Mouse (Mus musculus) layer of hippocampus, adult 9-11 months (tissue): Measurements from ENCODE around the gene AI481877.

Source experiments
- DNase-seq: peaks from one replicate; pipeline ENCODE4 v3.0.0; 2022

AI481877 gene

DNA sequence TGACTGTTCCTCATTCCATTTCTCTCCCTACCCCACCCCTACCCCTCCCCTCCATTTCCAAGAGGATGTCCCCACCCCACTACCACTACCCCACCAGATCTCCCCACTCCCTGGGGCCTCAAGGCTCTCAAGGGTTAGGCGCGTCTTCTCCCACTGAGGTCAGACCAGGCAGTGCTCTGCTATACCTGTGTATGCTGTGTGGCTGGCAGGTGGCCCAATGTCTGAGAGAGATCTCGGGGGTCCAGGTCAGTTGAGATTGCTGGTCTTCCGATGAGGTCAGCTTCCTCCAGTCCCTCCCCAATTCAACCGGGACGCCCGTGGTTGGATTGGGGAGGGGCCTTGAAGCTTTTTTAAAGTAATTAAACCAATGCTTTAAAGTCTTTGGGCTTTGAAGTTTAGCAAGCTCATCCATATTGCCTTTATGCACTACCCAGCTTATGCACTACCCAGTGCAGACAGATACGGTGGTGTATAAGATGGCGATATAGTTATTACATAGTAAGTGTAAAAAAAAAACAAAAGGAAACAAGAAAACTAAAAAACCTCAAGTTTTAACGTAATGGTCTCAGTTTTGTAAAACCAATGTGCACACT, 104.4 kb downstream of the AI481877 start:
- DNase-seq = no peak

DNA sequence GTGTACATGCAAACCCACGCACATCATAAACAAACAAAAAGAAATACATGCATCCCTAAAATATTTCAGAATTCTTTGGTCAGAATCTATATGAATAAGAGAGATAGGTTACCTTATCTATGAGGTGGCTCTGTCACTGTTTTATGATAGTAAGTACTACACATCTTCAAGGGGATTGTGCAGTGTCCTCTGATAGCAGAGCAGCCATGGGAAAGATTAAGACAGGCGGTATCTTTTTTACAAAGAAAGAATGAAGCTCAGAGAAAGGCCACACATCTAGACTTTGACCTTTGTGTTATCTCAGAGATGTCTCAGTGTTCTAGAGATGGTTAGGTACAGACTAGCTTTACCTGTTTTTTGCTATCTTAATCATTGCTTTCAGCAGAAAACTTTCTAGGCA, 121.9 kb downstream of the AI481877 start:
- no peak for DNase-seq

DNA sequence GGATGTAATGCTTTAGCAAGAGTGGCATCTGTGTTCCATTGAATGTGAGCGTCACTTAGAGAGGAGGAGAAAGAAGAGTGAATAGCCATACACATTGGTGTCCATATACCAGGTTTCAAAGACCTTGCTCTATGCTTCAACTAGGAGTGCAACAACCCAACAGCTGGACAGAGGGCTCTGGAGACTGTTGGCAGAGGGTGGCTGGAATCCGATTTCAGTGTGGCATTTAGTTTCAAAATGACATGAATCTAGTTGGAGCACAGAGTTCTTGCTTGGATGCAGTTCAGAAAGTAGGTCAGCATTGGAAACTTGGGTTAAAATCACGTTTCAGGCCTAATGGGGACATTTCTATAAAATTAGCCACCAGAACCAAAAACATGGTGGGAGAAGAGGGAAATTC, 123.6 kb downstream of the AI481877 start:
- no peak for DNase-seq

DNA sequence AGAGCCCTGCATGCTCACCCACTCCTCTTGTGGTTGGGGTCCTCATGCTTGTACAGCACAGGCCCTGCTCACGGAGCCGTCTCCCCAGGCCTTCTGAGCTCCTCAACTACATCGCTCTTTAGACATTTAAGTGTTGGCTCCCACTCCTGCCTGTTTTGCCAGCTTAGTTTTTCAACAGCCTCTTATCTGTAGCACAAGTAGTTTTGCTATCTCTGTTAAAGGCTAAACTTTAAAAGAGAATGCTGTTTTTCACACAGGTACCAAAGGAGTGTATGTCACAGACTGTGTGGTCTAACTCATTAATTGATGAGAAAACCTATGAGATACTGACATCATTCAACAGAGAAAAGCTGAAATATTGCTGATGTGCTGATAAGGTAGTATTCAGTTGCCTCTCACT, 127.3 kb downstream of the AI481877 start:
- no peak for DNase-seq

DNA sequence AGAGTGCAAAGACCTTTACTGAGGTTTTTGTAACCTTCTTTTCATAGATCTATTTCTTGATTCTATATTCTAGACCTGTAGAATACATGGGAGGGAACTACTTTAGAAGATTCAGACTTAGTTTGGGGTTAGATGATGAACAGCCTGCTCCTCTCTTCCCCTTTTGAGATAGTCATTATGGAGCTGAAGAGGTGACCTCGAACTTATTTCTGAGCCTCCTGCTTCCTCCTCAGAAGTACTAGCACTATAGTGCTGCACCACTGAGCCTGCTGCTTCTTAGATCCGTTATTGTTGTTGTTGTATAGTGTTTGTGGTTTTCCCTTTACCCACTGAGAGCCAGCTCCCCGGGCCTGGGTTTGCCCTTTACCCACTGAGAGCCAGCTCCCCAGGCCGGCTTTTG, 129.1 kb downstream of the AI481877 start:
- no peak for DNase-seq

DNA sequence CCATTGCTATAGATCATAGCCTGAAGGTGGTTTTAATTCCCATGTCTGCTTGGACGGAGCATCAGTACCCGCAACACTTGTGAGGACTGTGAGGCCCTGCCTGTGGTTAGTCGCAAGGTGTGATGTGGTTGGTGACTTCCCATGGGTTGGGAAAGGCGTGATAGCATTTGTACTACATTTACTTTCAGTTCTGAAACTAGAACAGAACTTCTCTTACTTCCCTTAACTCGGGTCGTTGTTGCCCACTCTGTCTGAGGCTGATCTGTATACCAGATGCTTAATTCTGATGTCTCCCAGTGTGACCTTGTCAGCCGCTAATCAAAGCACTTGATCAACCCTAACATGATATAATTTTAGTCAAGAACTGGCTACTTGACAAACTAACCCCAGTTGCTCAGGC, 129.6 kb downstream of the AI481877 start:
- DNase-seq = no peak

DNA sequence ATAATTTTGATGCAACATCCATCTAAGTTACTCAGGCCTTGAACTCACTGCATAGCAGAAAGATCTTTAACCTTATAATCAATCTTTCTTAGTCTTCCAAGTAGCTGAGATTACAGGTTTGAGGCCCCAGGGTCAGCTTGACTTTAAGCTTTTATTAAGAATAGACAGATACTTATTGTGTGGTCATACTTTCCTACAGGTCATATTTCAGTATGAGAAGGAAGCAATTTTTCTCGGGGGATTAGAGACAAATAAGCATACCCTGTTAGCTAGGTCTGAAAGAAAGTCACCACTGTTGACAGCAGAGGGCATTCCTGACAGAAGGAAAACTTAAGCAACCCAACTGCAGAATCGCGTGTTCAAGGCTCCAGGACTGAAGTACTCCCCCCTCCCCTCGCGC, 130.8 kb downstream of the AI481877 start:
- DNase-seq = no peak

DNA sequence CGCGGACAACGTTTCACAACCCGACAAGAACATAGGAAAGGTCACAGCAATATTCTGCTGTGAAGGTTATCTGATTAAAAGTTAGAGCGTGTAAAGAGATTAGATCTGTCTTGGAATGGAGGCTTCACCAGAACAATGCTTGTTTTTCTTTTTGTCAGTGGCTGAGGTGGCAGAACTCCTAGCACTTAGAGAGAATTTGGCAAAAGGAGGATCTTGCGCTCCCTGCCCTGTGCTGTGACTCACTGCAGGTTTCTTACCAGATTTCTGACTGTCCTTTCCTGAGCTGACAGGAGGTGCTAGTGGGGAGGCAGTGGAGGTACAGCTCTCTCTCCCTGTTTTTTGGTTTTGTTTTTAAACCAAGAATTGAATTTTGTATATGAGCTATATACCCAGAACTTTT, 131.8 kb downstream of the AI481877 start:
- no peak for DNase-seq

DNA sequence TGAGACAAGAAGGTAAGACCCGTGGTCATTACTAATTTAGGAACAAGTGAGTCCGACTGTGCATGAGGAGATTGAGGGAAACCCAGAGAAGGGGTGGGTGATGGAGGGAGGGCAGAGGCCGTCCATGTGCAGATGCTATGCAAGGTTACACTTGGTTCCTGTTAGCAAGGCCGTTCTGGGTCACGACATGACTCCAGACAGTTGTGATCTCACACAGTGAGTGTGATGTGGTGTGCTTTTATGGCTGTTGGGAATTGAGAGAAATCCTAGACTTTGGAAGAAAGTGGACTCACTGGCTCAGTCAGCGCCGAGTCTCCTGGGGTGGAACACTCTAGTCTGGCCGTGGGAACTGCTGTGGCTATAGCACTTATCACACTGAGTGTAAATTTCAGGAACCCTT, 132.6 kb downstream of the AI481877 start:
- no peak for DNase-seq

DNA sequence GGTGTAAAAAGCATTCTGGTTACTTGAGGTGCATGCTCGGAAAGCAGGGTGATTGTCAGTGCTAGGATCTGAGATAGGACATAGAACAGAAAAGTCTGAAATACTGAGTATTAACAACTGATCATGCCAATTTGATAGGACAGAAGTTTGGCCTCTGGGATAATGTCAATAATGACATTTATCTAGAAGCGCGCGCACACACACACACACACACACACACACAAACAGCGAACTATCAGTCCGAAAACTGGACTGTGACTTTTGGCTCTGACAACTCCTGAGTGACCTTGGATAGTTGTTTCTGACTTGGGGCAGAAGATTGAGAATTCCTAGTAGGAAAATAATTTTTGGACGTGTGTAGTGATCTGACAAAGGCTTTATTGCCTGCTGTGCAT, 135.0 kb downstream of the AI481877 start:
- DNase-seq = no peak

DNA sequence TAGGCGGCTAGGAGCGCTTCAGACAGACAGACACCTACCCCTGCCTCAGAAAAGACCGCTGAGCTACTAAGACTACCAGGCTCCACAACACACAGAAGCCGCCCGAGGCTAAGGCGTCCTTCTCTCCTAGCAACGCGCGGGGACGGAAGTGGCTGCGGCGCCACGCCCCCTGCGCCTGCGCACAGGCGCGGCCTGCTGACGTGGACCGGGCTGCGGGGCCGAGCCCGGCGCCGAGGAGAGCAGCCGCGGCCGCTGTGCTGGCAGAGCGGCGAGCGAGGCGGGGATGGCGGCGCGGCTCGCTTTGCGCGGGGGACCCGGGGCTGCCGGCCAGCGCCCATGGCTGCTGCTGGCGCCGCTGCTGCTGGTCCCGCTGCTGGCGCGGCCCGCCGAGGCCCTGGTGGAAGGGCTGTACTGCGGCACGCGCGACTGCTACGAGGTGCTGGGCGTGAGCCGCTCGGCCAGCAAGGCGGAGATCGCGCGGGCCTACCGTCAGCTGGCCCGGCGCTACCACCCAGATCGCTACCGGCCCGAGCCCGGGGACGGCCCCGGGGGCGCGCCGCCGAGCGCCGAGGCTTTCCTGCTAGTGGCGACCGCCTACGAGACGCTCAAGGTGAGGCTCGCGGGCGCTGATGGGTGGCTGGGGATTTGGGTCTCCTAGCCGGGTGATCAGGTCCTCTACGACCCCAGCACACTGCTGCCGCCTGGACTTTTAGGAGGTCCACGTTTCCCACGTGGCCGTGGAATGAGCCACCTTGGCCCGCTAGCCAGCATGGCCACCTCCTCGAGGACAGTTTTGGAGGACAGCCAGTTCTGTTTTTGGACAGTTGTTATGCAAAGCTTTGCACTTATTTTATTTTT, 135.6 kb downstream of the AI481877 start, which contains the start of gene Gm20503:
TSS of gene Gm20503 (plus strand) at position 263 of the 858 bp plus-strand sequence.
- DNase-seq = peak; percentile 93

DNA sequence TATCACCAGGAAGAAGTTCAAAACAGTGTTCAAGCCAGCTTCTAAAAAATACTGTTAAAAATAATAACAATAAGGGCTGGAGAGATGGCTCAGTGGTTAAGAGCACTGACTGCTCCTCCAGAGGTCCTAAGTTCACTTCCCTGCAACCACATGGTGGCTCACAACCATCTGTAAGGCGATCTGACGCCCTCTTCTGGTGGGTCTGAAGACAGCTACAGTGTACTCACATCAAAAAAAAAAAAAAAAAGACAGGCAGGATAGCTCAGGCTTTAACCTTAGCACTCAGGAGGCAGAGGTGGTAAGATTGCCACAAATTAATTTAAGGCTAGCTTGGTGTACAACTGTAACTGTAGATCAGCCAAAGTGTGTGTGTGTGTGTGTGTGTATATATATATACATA, 138.2 kb downstream of the AI481877 start:
- DNase-seq = no peak

DNA sequence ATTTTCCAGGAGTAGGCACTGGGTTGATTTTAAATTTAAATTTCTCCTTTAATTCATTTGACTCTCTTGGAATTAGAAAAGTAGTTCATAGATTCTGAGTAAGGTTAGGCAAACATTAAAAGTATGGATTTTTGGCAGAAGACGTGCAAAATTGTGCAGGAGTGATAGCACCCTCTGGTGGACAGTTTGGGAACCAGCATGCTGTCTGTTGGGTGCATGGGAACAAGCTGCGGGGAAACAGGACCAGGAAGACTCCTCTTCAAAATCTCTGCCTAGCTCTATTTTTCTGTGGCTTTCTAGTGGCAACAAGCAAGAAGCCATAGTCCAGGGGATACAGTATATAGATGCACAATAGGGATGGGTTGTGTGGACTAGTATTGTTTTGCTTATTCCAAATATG, 139.1 kb downstream of the AI481877 start:
- peak; percentile 39 for DNase-seq

DNA sequence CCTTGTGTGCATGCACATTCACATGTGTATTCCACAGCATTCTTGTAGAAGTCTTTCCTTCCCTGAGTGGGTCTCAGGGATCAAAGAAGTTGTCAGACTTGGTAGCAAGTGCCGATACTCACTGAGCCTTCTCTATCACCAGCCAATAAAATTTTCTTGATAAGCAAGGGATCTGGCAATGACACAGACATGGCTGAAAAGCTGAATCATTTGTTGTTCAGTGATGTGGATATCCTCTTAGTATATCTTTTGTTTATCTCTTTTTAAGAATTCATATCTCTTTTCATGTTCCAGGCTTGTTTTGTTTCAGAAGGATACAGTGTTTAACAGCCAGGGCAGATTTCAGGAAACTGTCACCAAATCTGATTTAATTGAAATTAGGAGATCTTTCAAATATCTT, 140.1 kb downstream of the AI481877 start:
- DNase-seq = no peak

DNA sequence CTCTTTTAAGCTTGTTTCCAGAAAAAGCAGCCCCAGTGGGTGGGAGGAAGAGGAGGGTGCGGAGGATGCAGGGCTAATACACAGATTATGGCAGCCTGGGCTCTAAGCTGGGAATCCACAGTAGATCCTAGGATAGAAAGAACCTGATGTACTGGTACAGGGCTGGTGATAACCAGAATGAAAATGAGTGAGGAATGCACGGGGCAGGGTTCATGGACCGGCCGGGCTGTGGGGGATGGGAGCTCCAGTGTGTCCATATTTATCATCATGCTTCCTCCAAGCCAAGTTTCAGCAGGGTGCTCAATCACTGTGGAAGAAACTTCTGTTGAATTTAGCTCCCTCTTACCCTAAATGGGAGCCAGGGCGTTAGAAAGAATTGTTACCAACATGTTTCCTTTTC, 141.7 kb downstream of the AI481877 start:
- DNase-seq = no peak

DNA sequence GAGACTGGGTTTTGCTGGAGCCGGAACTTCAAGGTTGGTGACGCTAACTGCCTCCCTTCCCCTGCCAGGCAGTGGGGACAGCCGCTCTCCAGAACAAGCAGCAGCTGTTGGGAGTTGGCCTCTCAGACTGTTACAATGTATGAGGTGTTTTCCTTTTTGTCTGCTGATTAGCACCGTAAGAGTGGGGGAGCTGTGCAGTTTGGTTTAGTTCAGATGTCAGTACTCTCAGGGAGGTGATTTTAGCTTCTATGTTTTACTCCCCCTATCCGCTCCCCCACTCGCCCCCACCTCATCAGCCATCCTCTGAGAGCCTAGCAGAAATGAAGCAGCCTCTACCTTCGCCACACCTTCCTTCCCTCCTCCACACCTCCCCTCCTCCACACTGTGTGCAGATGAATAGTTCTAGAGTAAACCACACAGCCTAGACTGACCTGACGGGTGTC, 143.5 kb downstream of the AI481877 start:
- DNase-seq = no peak

DNA sequence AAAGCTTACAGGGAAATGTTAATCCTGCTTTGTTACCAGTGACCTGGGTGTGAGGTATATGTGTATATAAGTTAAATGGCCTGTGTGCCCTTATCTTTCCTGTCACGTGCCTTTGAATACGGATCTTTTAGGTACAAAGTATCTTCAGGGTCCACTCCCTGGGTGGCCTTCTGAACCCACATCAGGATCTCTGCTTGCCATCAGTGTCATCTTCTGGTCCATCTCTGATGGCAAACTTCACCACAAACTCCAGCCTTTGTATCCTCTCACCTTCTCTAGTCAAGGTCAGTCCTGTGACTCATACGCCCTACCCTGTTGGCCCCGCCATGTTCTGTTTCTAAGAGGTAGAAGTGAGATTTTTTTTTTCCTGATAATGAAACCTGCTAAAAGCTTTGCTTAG, 144.0 kb downstream of the AI481877 start, which contains the start of gene Dnajc25:
TSS of gene Dnajc25 (plus strand) at position 301 of the 400 bp plus-strand sequence.
- no peak for DNase-seq
